Mouse (Mus musculus): ENCODE measurements around the gene Mllt11.
"Not testable (repeated sequence)": the region's sequence is repeated elsewhere in the genome, so short reads cannot be mapped to it uniquely, and the experiment has no call there.

Gene Mllt11

GRCm38 (mm10) chr3:95217255-95218134, 14.5 kb downstream of the Mllt11 start, which contains the start of gene Gabpb2:
Gabpb2 (minus strand) TSS chr3:95217916.
- DNase-seq (ENCODE audit: low read depth, low spot score) = peak; percentile 95

GRCm38 (mm10) chr3:95216655-95217254, 15.2 kb downstream of the Mllt11 start:
- DNase-seq (ENCODE audit: low read depth, low spot score) = no peak

GRCm38 (mm10) chr3:95213609-95213975, 18.4 kb downstream of the Mllt11 start:
- DNase-seq (ENCODE audit: low read depth, low spot score) = no peak

GRCm38 (mm10) chr3:95212889-95213608, 18.9 kb downstream of the Mllt11 start:
- DNase-seq (ENCODE audit: low read depth, low spot score) = not testable (repeated sequence)

GRCm38 (mm10) chr3:95210585-95210984, 21.4 kb downstream of the Mllt11 start:
- no peak for DNase-seq (ENCODE audit: low read depth, low spot score)

- no peak for DNase-seq (ENCODE audit: low read depth, low spot score)
Measured at GRCm38 (mm10) chr3:95208286-95208685, 23.7 kb downstream of the Mllt11 start.

GRCm38 (mm10) chr3:95203880-95204279, 28.1 kb downstream of the Mllt11 start:
- DNase-seq (ENCODE audit: low read depth, low spot score) = no peak

GRCm38 (mm10) chr3:95200562-95200961, 31.4 kb downstream of the Mllt11 start:
- DNase-seq (ENCODE audit: low read depth, low spot score) = no peak

- no peak for DNase-seq (ENCODE audit: low read depth, low spot score)
Measured at GRCm38 (mm10) chr3:95200132-95200531, 31.8 kb downstream of the Mllt11 start.

GRCm38 (mm10) chr3:95199101-95199500, 32.9 kb downstream of the Mllt11 start:
- no peak for DNase-seq (ENCODE audit: low read depth, low spot score)

GRCm38 (mm10) chr3:95195772-95196171, 36.2 kb downstream of the Mllt11 start:
- no peak for DNase-seq (ENCODE audit: low read depth, low spot score)

GRCm38 (mm10) chr3:95194721-95195135, 37.2 kb downstream of the Mllt11 start:
- no peak for DNase-seq (ENCODE audit: low read depth, low spot score)

GRCm38 (mm10) chr3:95186888-95187287, 45.1 kb downstream of the Mllt11 start:
- no peak for DNase-seq (ENCODE audit: low read depth, low spot score)

GRCm38 (mm10) chr3:95186100-95186499, 45.9 kb downstream of the Mllt11 start:
- DNase-seq (ENCODE audit: low read depth, low spot score) = no peak

- DNase-seq (ENCODE audit: low read depth, low spot score) = no peak
Measured at GRCm38 (mm10) chr3:95184796-95185577, 47.0 kb downstream of the Mllt11 start.

GRCm38 (mm10) chr3:95181841-95182240, 50.1 kb downstream of the Mllt11 start:
- no peak for DNase-seq (ENCODE audit: low read depth, low spot score)

- no peak for DNase-seq (ENCODE audit: low read depth, low spot score)
Measured at GRCm38 (mm10) chr3:95179890-95180289, 52.1 kb downstream of the Mllt11 start.

GRCm38 (mm10) chr3:95178948-95179347, 53.0 kb downstream of the Mllt11 start:
- no peak for DNase-seq (ENCODE audit: low read depth, low spot score)

- no peak for DNase-seq (ENCODE audit: low read depth, low spot score)
Measured at GRCm38 (mm10) chr3:95177583-95177982, 54.4 kb downstream of the Mllt11 start.

- no peak for DNase-seq (ENCODE audit: low read depth, low spot score)
Measured at GRCm38 (mm10) chr3:95176500-95176899, 55.5 kb downstream of the Mllt11 start.

- peak; percentile 84 for DNase-seq (ENCODE audit: low read depth, low spot score)
Measured at GRCm38 (mm10) chr3:95174011-95174592, 57.9 kb downstream of the Mllt11 start.
